Mouse (Mus musculus) MEL-GATA-1-ER (cell line): Measurements from ENCODE around the gene Mfn2.
"Not testable (repeated sequence)": the region's sequence is repeated elsewhere in the genome, so short reads cannot be mapped to it uniquely, and the experiment has no call there.

ENCODE experiments used
- DNase-seq: peaks from one replicate; pipeline ENCODE4 v3.0.0-alpha.2; 2012; ENCODE audit warnings: low read depth; ENCODE audit errors: extremely low read depth

Gene Mfn2

DNA sequence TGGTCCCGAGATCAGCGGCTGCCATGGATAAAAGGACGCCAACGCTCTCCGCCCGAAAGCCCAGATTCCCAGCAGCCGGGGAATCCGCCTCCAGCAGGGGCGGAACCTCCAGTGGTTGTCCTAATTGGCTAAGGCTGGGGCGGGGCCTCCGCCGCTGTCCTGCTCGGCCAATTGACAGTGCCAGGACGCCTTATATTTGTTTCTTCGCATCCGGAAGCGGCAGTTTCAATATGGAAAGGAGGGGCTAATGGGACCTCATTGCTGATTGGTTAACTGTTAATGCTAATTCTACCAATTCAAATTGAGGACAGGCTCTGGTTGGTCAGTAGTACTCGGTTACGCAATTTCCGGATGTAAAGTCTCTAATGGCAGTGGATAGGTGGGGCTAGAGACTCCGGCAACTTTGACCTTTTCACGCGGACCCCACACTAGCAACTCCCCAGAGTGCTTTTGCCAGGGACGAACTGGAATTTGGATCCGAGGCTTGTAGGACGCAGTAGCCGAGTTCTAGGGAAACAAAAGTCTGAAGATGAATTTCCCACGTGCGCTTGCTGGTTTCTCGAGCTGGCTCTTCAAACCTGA, 36.0 kb downstream of the Mfn2 start, which contains the start of the genes Miip and Fv1:
TSS of gene Miip (minus strand) at position 367 of the 582 bp plus-strand sequence.
TSS of gene Fv1 (plus strand) at position 530 of the 582 bp plus-strand sequence.
- peak; percentile 100 for DNase-seq

DNA sequence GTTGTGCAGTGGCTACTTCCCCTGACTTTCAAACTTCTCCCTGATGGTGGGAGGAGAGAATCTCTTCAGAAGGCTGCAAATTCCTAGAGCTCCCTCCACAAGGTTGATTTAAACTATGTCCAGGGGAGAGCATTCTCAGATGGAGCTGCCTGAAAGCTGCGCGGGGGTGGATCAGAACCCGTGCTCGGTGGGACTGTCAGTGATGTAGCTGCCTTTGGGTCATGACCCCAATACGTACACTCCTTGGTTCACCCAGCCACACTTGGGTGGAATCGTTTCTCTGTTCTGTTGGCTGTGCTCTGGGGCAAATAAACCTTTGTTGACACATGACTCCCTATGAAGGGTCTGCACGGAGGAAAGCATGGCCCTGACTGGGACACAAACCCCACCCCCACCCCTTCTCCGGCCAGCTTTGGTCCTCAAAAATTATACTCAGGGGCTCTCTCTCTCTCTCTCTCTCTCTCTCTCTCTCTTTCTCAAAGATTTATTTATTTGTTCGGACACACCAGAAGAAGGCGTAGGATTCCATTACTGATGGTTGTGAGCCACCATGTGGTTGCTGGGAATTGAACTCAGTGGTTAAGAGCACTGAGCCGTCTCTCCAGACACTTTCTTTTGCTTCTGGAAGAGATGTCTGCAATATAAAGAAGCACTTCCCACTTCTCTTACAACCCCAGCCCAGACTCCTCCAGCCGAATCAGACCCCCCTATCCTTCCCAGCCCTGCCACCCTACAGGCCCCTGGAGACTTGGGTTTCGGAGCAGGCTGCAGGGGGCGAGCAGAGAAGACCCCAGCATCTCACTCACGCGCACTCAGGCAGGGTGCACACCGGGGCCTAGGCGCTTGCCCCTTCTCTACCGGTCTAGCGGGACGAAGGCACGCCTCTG, 36.7 kb downstream of the Mfn2 start:
- no peak for DNase-seq

DNA sequence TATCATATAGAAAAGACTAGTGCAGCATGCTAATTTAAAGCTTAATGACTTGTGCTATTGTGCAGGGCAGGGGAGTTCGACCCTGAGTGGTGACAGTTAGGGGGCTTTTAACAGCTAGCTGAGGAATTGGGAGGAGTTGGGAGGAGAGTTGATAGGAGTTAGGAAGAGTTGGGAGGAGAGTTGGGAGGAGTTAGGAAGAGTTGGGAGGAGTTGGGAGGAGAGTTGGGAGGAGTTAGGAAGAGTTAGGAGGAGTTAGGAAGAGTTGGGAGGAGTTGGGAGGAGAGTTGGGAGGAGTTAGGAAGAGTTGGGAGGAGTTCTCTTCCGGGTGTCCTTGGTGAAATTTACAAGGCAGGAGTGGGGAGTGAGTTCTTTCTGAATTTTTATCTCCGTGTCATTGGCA, 37.7 kb downstream of the Mfn2 start:
- DNase-seq = not testable (repeated sequence)

DNA sequence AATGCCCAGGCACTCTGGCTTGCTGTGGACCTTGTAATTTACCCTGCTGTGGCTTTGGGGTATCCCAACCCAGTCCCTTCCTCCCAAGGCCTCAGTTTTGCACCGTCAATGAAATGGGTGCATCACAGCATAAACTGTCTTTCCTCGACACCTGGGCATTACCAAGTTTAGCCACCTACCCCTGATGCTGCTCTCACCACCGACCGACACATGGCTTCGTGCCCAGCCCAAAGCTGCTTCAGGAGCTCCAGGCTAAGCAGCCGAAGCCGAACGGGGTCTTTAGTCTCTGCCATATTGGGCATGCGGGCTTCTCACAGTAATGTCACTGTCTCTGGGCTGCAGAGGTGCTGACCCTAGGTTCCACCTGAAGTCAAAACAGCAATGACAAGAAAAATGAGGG, 38.4 kb downstream of the Mfn2 start:
- no peak for DNase-seq

DNA sequence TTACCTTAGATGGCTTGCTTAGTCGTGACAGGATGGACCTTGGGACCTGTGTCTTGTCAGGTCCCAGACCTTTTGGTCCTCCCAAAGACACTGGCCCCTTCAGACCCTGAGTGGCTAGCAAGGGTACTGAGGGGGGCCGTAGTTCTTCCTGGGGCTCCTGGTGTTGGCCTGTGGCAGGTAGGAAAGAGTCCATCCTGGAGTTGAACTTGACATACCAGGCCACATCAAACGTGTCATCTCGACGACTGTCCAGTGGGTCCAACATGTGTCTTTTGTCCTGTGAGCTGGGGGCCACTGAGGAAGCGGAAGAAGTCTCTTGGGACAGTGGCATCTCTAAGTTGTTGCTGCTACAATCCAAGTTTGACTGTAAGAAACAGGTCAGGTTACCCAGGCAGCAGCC, 38.9 kb downstream of the Mfn2 start:
- DNase-seq = no peak

DNA sequence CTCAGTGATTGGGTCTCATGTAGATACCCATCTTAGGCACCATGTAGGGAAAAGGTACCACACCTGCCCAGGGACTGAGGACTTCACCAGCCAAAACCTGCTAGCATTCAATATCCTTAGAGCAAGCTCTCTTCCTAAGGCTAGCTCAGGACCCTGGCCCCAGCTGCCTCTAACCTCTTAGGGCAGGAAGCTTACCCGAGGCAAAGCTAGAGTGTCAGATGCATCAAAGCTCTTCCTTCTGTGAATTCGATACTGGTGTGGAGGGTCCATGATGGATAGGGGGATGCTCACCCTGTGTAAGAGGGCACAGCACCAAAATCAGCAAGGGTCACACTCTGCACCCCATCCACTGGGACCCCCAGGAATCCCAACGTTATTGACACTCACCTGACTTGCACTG, 42.5 kb downstream of the Mfn2 start:
- no peak for DNase-seq

DNA sequence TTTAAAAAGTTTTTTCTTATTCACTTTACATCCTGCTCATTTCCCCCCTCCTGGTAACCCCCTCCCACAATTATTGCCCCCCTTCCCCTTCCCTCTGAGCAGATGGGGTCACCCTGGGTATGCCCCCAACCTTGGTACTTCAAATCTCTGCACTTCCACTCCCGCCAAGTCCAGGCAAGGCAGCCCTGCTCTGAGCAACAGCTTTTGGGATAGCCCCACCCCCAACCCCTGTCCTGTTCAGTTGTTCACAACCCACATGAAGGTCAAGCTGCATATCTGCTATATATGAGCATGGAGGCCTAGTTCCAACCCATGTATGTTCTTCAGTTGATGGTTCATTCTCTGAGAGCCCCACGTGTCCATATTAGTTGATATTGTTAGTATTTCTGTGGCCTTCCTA, 53.7 kb downstream of the Mfn2 start:
- no peak for DNase-seq

DNA sequence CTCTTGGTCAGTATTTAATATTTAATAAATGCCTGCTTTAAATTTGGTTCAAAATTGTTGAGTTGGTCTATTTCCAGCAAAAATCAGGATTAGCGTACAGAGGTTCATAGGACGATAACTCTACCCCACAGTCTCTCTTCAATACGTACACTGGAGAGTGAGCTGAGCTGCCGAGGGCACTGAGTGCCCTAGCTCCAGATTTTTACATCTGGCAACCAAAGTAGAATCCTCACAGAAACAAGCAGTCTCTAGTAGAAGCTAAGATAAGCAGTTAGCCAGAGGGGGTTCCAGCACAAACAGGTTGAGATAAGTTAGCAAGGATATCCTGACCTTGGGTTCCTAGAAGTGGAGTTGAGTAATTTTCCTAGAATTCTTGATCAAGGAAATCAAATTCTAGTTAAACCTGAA, 55.9 kb downstream of the Mfn2 start:
- DNase-seq = no peak

GRCm38 (mm10) chr4:147847614-147848583, 56.6 kb downstream of the Mfn2 start, which contains the start of gene Zfp933:
TSS of gene Zfp933 (minus strand) at chr4:147848366.
- DNase-seq = peak; percentile 94

- no peak for DNase-seq
Observed at GRCm38 (mm10) chr4:147842871-147843270, 61.6 kb downstream of the Mfn2 start.

DNA sequence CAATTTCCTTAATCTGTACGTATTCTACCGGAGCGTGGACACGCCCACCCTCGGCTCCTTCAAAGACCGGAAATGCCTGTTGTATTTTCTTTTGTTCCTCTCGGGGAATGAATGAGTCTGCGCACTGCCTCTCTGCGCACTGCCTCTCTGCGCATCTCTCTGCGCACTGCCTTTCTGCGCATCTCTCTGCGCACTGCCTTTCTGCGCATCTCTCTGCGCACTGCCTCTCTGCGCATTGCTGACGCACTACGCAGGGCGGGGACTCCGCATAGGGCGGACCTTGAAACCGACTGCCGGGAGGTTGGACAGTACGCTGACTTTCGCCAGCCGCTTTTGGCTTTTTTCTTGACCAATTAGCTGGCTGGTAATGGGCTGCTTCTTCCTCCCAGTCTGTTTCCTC, 65.2 kb downstream of the Mfn2 start:
- DNase-seq = not testable (repeated sequence)

GRCm38 (mm10) chr4:147824389-147824788, 80.1 kb downstream of the Mfn2 start:
- no peak for DNase-seq
